In genomic region chr17:49278973-49279727, GRCm38 (mm10) we compare ENCODE assay signal across 11 mouse cellular contexts.
A peak's percentile ranks its signal among the peaks of the same experiment; 100 is the strongest.
DNase-seq lines count a peak whose midpoint lies in the region; ATAC-seq lines count a peak whose summit lies in the region.
"Had no signal": no experiment of that assay in that cellular context is flagged by ENCODE, and none has a peak within 500 bp of the region (broad histone marks: within the 10 kb centered on the region; RNA-seq: fewer than 3 reads in every experiment).

No protein-coding gene starts in this region.

- H3K36me3 ChIP-seq in kidney, embryonic 15.5 days: no peaks in the 10 kb centered on the region
- H3K36me3 ChIP-seq in limb, embryonic 15.5 days: no peaks in the 10 kb centered on the region
- H3K36me3 ChIP-seq: heart, embryonic 13.5 days had no signal

- ATAC-seq in kidney, embryonic 15.5 days (replicated peaks; ENCODE audit: low FRiP score): peak; percentile 75
- ATAC-seq in limb, embryonic 15.5 days (ENCODE audit: insufficient number of reproducible peaks, low FRiP score, low TSS enrichment, low read depth): peak; percentile 71; the same call in 1 of the 2 replicates

- peaks cover 15% of the 10 kb centered on the region for H3K4me1 ChIP-seq in kidney, embryonic 15.5 days
- H3K4me1 ChIP-seq in limb, embryonic 15.5 days: peaks cover 12% of the 10 kb centered on the region
- H3K4me1 ChIP-seq: heart, embryonic 13.5 days had no signal

- H3K27me3 ChIP-seq in kidney, embryonic 15.5 days: no peaks in the 10 kb centered on the region
- 0 out of 2 replicates have a peak, but pooled peaks cover 5% of the 10 kb centered on the region for H3K27me3 ChIP-seq in limb, embryonic 15.5 days
- H3K27me3 ChIP-seq: heart, embryonic 13.5 days had no signal

- H3K27ac ChIP-seq in kidney, embryonic 15.5 days: peak overlapping the region; percentile 3; the same call in 1 of the 2 replicates
- peak overlapping the region; percentile 65 for H3K27ac ChIP-seq in limb, embryonic 15.5 days
- H3K27ac ChIP-seq: heart, embryonic 13.5 days had no signal

- H3K9ac ChIP-seq in kidney, embryonic 15.5 days: no peak overlapping the region
- no peak overlapping the region for H3K9ac ChIP-seq in limb, embryonic 15.5 days
- H3K9ac ChIP-seq: heart, embryonic 13.5 days had no signal

- H3K9me3 ChIP-seq in kidney, embryonic 15.5 days (replicated peaks): no peaks in the 10 kb centered on the region
- H3K9me3 ChIP-seq in limb, embryonic 15.5 days: no peaks in the 10 kb centered on the region

- H3K4me2 ChIP-seq in kidney, embryonic 15.5 days: no peak overlapping the region
- no peak overlapping the region for H3K4me2 ChIP-seq in limb, embryonic 15.5 days
- H3K4me2 ChIP-seq: heart, embryonic 13.5 days had no signal

- H3K4me3 ChIP-seq in kidney, embryonic 15.5 days (replicated peaks): no peak overlapping the region
- H3K4me3 ChIP-seq in limb, embryonic 15.5 days: no peak overlapping the region
- H3K4me3 ChIP-seq: erythroblast, embryonic 14.5 days; heart, embryonic 13.5 days had no signal

- DNase-seq in kidney, adult 11 months: no peak
- DNase-seq in embryo, embryonic 10.5 days (ENCODE audit: low spot score): peak; percentile 60
- DNase-seq in embryo, embryonic 9.5 days (ENCODE audit: extremely low spot score): peak; percentile 12
- DNase-seq in spleen, postnatal 14 days (ENCODE audit: low spot score in 2 of 2): no peak
- DNase-seq in MN1 (ENCODE audit: low spot score): no peak
- DNase-seq: kidney, adult 18-20 months; lung, postnatal 36 days had no signal

- WGBS in kidney, embryonic 15.5 days: 55% methylated on average over 10 of the region's 10 CpGs
- 44% methylated on average over 10 of the region's 10 CpGs for WGBS in limb, embryonic 15.5 days

Comparison
In these comparisons a context has a peak if more than half of its experiments do, and no peak if none do; other contexts are left out.
1. DNase-seq: peak in embryo, embryonic 10.5 days (single experiment) and embryo, embryonic 9.5 days (single experiment); none in kidney, adult 11 months (single experiment), spleen, postnatal 14 days (0 of 2) and MN1 (single experiment).